Mouse (Mus musculus) left cerebral cortex, adult 18-20 months (tissue): ENCODE measurements at regions not wholly inside any gene's neighbourhood (a gene's known extent, or its start where the extent isn't known, plus 50 kb on each side); places are given as distances from the start of the nearest gene placed in this dataset.
"Not testable (repeated sequence)": the region's sequence is repeated elsewhere in the genome, so short reads cannot be mapped to it uniquely, and the experiment has no call there.

Source experiments
- DNase-seq, 2 experiments: peaks; one replicate each; pipeline ENCODE4 v3.0.0; 2021 to 2022; ENCODE audit warnings: low spot score in 2 of 2, mixed read lengths in 1 of 2

- no peak for DNase-seq
These were observed 54.7 kb downstream of the Cryaa start for GRCm38 (mm10) chr17:31732176-31732880.

GRCm38 (mm10) chr17:31734521-31734920 lies 56.9 kb downstream of the Cryaa start:
- DNase-seq = no peak

- DNase-seq = no peak
These were observed 59.1 kb downstream of the Cryaa start for GRCm38 (mm10) chr17:31736716-31737115.

- DNase-seq = no peak
These were observed 60.6 kb downstream of the Cryaa start for GRCm38 (mm10) chr17:31738249-31738648.

- DNase-seq = no peak
These were observed 62.0 kb downstream of the Cryaa start for GRCm38 (mm10) chr17:31739586-31739985.

GRCm38 (mm10) chr17:31740059-31740458 lies 62.5 kb downstream of the Cryaa start:
- DNase-seq = no peak

- DNase-seq = no peak
These were observed 66.0 kb downstream of the Cryaa start for GRCm38 (mm10) chr17:31743656-31744055.

GRCm38 (mm10) chr17:31746198-31747111 lies 68.8 kb downstream of the Cryaa start:
- peak; percentile 19 to 31 for DNase-seq

- DNase-seq = no peak
These were observed 70.0 kb downstream of the Cryaa start for GRCm38 (mm10) chr17:31747563-31747962.

GRCm38 (mm10) chr17:31748158-31748557 lies 70.6 kb downstream of the Cryaa start:
- no peak for DNase-seq

- no peak for DNase-seq
These were observed 71.4 kb downstream of the Cryaa start for GRCm38 (mm10) chr17:31748971-31749370.

GRCm38 (mm10) chr17:31751262-31751661 lies 73.7 kb downstream of the Cryaa start:
- no peak for DNase-seq

- no peak for DNase-seq
These were observed 75.7 kb downstream of the Cryaa start for GRCm38 (mm10) chr17:31753113-31753858.

- no peak for DNase-seq
These were observed 76.2 kb downstream of the Cryaa start for GRCm38 (mm10) chr17:31753859-31754229.

- DNase-seq = no peak
These were observed 82.9 kb downstream of the Cryaa start for GRCm38 (mm10) chr17:31760465-31760864.

GRCm38 (mm10) chr17:31763078-31763477 lies 85.5 kb downstream of the Cryaa start:
- no peak for DNase-seq

- DNase-seq = peak; percentile 46 to 54
These were observed 88.6 kb downstream of the Sik1 start for GRCm38 (mm10) chr17:31766779-31767697.

GRCm38 (mm10) chr17:31772201-31772820 lies 83.3 kb downstream of the Sik1 start:
- no peak for DNase-seq

GRCm38 (mm10) chr17:31773882-31774281 lies 81.7 kb downstream of the Sik1 start:
- DNase-seq = not testable (repeated sequence)

GRCm38 (mm10) chr17:31775037-31775436 lies 80.6 kb downstream of the Sik1 start:
- no peak for DNase-seq
